Mouse (Mus musculus): ENCODE data around the gene Specc1.

Specc1 gene

GRCm38 (mm10) chr11:61970901-61971300 lies 14.3 kb downstream of the Specc1 start:
- DNase-seq = no peak

- no peak for DNase-seq
Measured at GRCm38 (mm10) chr11:61971441-61972221, 15.1 kb downstream of the Specc1 start.

GRCm38 (mm10) chr11:61974106-61974707 lies 17.6 kb downstream of the Specc1 start:
- DNase-seq = no peak

GRCm38 (mm10) chr11:61975783-61976182 lies 19.2 kb downstream of the Specc1 start:
- DNase-seq = no peak

GRCm38 (mm10) chr11:61981285-61981684 lies 24.7 kb downstream of the Specc1 start:
- no peak for DNase-seq

- DNase-seq = no peak
Measured at GRCm38 (mm10) chr11:61982828-61983227, 26.3 kb downstream of the Specc1 start.

- DNase-seq = no peak
Measured at GRCm38 (mm10) chr11:61986939-61987338, 30.4 kb downstream of the Specc1 start.

- DNase-seq = no peak
Measured at GRCm38 (mm10) chr11:61989647-61990046, 33.1 kb downstream of the Specc1 start.

GRCm38 (mm10) chr11:61991576-61991975 lies 35.0 kb downstream of the Specc1 start:
- DNase-seq = no peak

- DNase-seq = no peak
Measured at GRCm38 (mm10) chr11:61992671-61993285, 36.2 kb downstream of the Specc1 start.

- no peak for DNase-seq
Measured at GRCm38 (mm10) chr11:61999501-61999900, 42.9 kb downstream of the Specc1 start.

GRCm38 (mm10) chr11:62000099-62000498 lies 43.5 kb downstream of the Specc1 start:
- no peak for DNase-seq

GRCm38 (mm10) chr11:62001977-62002376 lies 45.4 kb downstream of the Specc1 start:
- no peak for DNase-seq

GRCm38 (mm10) chr11:62004881-62005240 lies 48.3 kb downstream of the Specc1 start:
- no peak for DNase-seq

- peak; percentile 46 for DNase-seq
Measured at GRCm38 (mm10) chr11:62005241-62005910, 48.8 kb downstream of the Specc1 start.

GRCm38 (mm10) chr11:62005911-62006260 lies 49.3 kb downstream of the Specc1 start:
- DNase-seq = no peak

- no peak for DNase-seq
Measured at GRCm38 (mm10) chr11:62006680-62007079, 50.1 kb downstream of the Specc1 start.

- no peak for DNase-seq
Measured at GRCm38 (mm10) chr11:62007984-62008383, 51.4 kb downstream of the Specc1 start.

- no peak for DNase-seq
Measured at GRCm38 (mm10) chr11:62010625-62011231, 54.2 kb downstream of the Specc1 start.

- DNase-seq = no peak
Measured at GRCm38 (mm10) chr11:62012039-62012438, 55.5 kb downstream of the Specc1 start.

- DNase-seq = no peak
Measured at GRCm38 (mm10) chr11:62013449-62013848, 56.9 kb downstream of the Specc1 start.

GRCm38 (mm10) chr11:62015071-62015654 lies 58.6 kb downstream of the Specc1 start:
- DNase-seq = no peak

GRCm38 (mm10) chr11:62016985-62017384 lies 60.4 kb downstream of the Specc1 start:
- no peak for DNase-seq

All from right cerebral cortex, postnatal 25 days (tissue).